ENCODE assay signal across 8 mouse cellular contexts in genomic region chr3:37686751-37687150, GRCm38 (mm10). TPM values are rescaled to one million over a fixed set of nuclear protein-coding genes. Genes with fewer than 3 reads are reported as not detected.
DNase-seq lines count a peak whose midpoint lies in the region; ATAC-seq and TF ChIP-seq lines count a peak whose summit lies in the region.

No protein-coding gene starts in this region.

- H3K4me2 ChIP-seq in kidney, postnatal 0 days (ENCODE audit: low read length), result peak overlapping the region; percentile 51
- peak overlapping the region; percentile 58 for H3K4me2 ChIP-seq in hindbrain, embryonic 15.5 days
- peak overlapping the region; percentile 69 for H3K4me2 ChIP-seq in midbrain, embryonic 16.5 days (ENCODE audit: low read length)

- WGBS in kidney, postnatal 0 days, result 18% methylated on average over 6 of the region's 6 CpGs
- 24% methylated on average over 6 of the region's 6 CpGs for WGBS in hindbrain, embryonic 15.5 days
- 17% methylated on average over 6 of the region's 6 CpGs for WGBS in midbrain, embryonic 16.5 days

- DNase-seq in kidney, postnatal 0 days (ENCODE audit: low spot score), result peak; percentile 20
- DNase-seq in kidney, postnatal 36 days, result no peak
- no peak for DNase-seq in urinary bladder, adult 2 months (ENCODE audit: low spot score)
- no peak for DNase-seq in retina, embryonic 14.5 days (ENCODE audit: low spot score)
- no peak for DNase-seq in spleen, postnatal 4 days (ENCODE audit: low spot score in 2 of 2)

- no peak for TF ChIP-seq CTCF in kidney, postnatal 0 days (IDR thresholded peaks at IDR 0.05; ENCODE audit: low read depth)
- no peak for TF ChIP-seq CTCF in cortical plate, adult 2 months (IDR thresholded peaks at IDR 0.05; ENCODE audit: extremely low read depth, insufficient read depth, low read length)

- ATAC-seq in kidney, postnatal 0 days (replicated peaks; ENCODE audit: low FRiP score, low read depth), result no peak
- no peak for ATAC-seq in hindbrain, embryonic 15.5 days (ENCODE audit: low FRiP score, low read depth)
- peak; percentile 33; the same call in 1 of the 2 replicates for ATAC-seq in midbrain, embryonic 16.5 days

- peaks cover 14% of the 10 kb centered on the region; the same call in 1 of the 2 replicates for H3K4me1 ChIP-seq in kidney, postnatal 0 days (replicated peaks; ENCODE audit: insufficient read depth, low read length)
- H3K4me1 ChIP-seq in cortical plate, adult 2 months (ENCODE audit: control insufficient read depth, insufficient read depth, low read length), result peaks cover 1% of the 10 kb centered on the region; the same call in 1 of the 2 replicates
- peaks cover 14% of the 10 kb centered on the region for H3K4me1 ChIP-seq in hindbrain, embryonic 15.5 days (replicated peaks)
- no peaks in the 10 kb centered on the region for H3K4me1 ChIP-seq in midbrain, embryonic 16.5 days (ENCODE audit: control insufficient read depth, insufficient read depth, low read length)

- no peaks in the 10 kb centered on the region for H3K9me3 ChIP-seq in kidney, postnatal 0 days (replicated peaks; ENCODE audit: low read length)
- no peaks in the 10 kb centered on the region for H3K9me3 ChIP-seq in hindbrain, embryonic 15.5 days
- H3K9me3 ChIP-seq in midbrain, embryonic 16.5 days (replicated peaks; ENCODE audit: control insufficient read depth, low read length, poor library complexity, severe bottlenecking), result no peaks in the 10 kb centered on the region

- no peak overlapping the region for H3K9ac ChIP-seq in kidney, postnatal 0 days (ENCODE audit: low read depth, low read length)
- H3K9ac ChIP-seq in hindbrain, embryonic 15.5 days, result 0 out of 2 replicates have a peak overlapping the region, but pooled peaks have one; percentile 15
- peak overlapping the region; percentile 58 for H3K9ac ChIP-seq in midbrain, embryonic 16.5 days (ENCODE audit: low read depth, low read length)

- no peaks in the 10 kb centered on the region for H3K36me3 ChIP-seq in kidney, postnatal 0 days (ENCODE audit: insufficient read depth, low read length)
- H3K36me3 ChIP-seq in hindbrain, embryonic 15.5 days, result no peaks in the 10 kb centered on the region
- no peaks in the 10 kb centered on the region for H3K36me3 ChIP-seq in midbrain, embryonic 16.5 days (ENCODE audit: control insufficient read depth, insufficient read depth, low read length)

- H3K27ac ChIP-seq in kidney, postnatal 0 days, result peak overlapping the region; percentile 52
- no peak overlapping the region for H3K27ac ChIP-seq in cortical plate, adult 2 months (ENCODE audit: insufficient read depth, low read length)
- no peak overlapping the region for H3K27ac ChIP-seq in hindbrain, embryonic 15.5 days (replicated peaks)
- no peak overlapping the region for H3K27ac ChIP-seq in midbrain, embryonic 16.5 days (ENCODE audit: low read length)

- no peaks in the 10 kb centered on the region for H3K27me3 ChIP-seq in kidney, postnatal 0 days (ENCODE audit: insufficient read depth, low read length)
- H3K27me3 ChIP-seq in hindbrain, embryonic 15.5 days, result 0 out of 2 replicates have a peak, but pooled peaks cover 4% of the 10 kb centered on the region
- no peaks in the 10 kb centered on the region; the same call in none of the 2 replicates for H3K27me3 ChIP-seq in midbrain, embryonic 16.5 days (ENCODE audit: control insufficient read depth, insufficient read depth, low read depth, low read length)

- no peak for TF ChIP-seq POLR2A in cortical plate, adult 2 months (IDR thresholded peaks at IDR 0.05; ENCODE audit: extremely low read depth, insufficient read depth, low read length)

- H3K4me3 ChIP-seq in kidney, postnatal 0 days (replicated peaks; ENCODE audit: low read depth, low read length), result no peak overlapping the region; the same call in 1 of the 2 replicates
- H3K4me3 ChIP-seq in cortical plate, adult 2 months (ENCODE audit: insufficient read depth, low read length), result peak overlapping the region; percentile 42
- H3K4me3 ChIP-seq in hindbrain, embryonic 15.5 days, result peak overlapping the region; percentile 32
- H3K4me3 ChIP-seq in midbrain, embryonic 16.5 days (ENCODE audit: low read depth, low read length), result peak overlapping the region; percentile 36

RNA-seq across cellular contexts. Expression of gene Gm5148, which starts 37.5 kb away (rescaled TPM):
- polyA plus RNA-seq in kidney, postnatal 0 days (2015; fragmentation: Nextera tagmentation; extraction: Ambion mirVana), result 11.4 and 14.4 TPM in 2 replicates
- polyA plus RNA-seq in cortical plate, adult 2 months (2012; rRNA removed), result 13.9 and 14.3 TPM in 2 replicates
- polyA plus RNA-seq in hindbrain, embryonic 15.5 days (2015; fragmentation: Nextera tagmentation; extraction: Ambion mirVana), result 12.2 and 13.4 TPM in 2 replicates
- polyA plus RNA-seq in midbrain, embryonic 16.5 days (2015; fragmentation: Nextera tagmentation; extraction: Ambion mirVana), result 16.1 and 16.2 TPM in 2 replicates
- polyA plus RNA-seq in urinary bladder, adult 2 months (2012; rRNA removed), result 5.0 and 6.5 TPM in 2 replicates

RNA-seq across cellular contexts. Expression of gene Spry1, which starts 47.0 kb away (rescaled TPM):
- polyA plus RNA-seq in kidney, postnatal 0 days (2015; fragmentation: Nextera tagmentation; extraction: Ambion mirVana), result 31.8 and 39.6 TPM in 2 replicates
- 9.9 and 10.8 TPM in 2 replicates for polyA plus RNA-seq in cortical plate, adult 2 months (2012; rRNA removed)
- polyA plus RNA-seq in hindbrain, embryonic 15.5 days (2015; fragmentation: Nextera tagmentation; extraction: Ambion mirVana), result 6.0 and 7.0 TPM in 2 replicates
- polyA plus RNA-seq in midbrain, embryonic 16.5 days (2015; fragmentation: Nextera tagmentation; extraction: Ambion mirVana), result 6.5 and 8.8 TPM in 2 replicates
- polyA plus RNA-seq in urinary bladder, adult 2 months (2012; rRNA removed), result 34.7 and 38.2 TPM in 2 replicates
